Mouse (Mus musculus): ENCODE results near the gene Skida1.

Skida1 gene

GRCm38 (mm10) chr2:18055016-18055928, 6.4 kb upstream of the Skida1 start, which contains the start of gene Mllt10:
Mllt10 (plus strand) TSS chr2:18055237.
- 38% methylated on average over 20 of the region's 20 CpGs for WGBS

- 75% methylated on average over 2 of the region's 2 CpGs for WGBS
Measured at GRCm38 (mm10) chr2:18053951-18054530, 5.2 kb upstream of the Skida1 start.

GRCm38 (mm10) chr2:18053243-18053950, 4.5 kb upstream of the Skida1 start:
- 89% methylated on average over 1 of the region's 1 CpGs for WGBS

GRCm38 (mm10) chr2:18052581-18052980, 3.7 kb upstream of the Skida1 start:
- WGBS, result 92% methylated on average over 3 of the region's 3 CpGs

- WGBS, result 96% methylated on average over 3 of the region's 3 CpGs
Measured at GRCm38 (mm10) chr2:18051831-18052170, 3.0 kb upstream of the Skida1 start.

- WGBS, result 70% methylated on average over 11 of the region's 11 CpGs
Measured at GRCm38 (mm10) chr2:18051026-18051830, 2.4 kb upstream of the Skida1 start.

- 40% methylated on average over 10 of the region's 10 CpGs for WGBS
Measured at GRCm38 (mm10) chr2:18050541-18050985, 1.7 kb upstream of the Skida1 start.

GRCm38 (mm10) chr2:18050018-18050417, 1.2 kb upstream of the Skida1 start:
- 43% methylated on average over 2 of the region's 2 CpGs for whole genome bisulfite sequencing

GRCm38 (mm10) chr2:18049279-18049821, 499 bp upstream of the Skida1 start:
- WGBS, result 49% methylated on average over 11 of the region's 11 CpGs

- under 1% methylated on average over 70 of the region's 70 CpGs for WGBS
Measured at GRCm38 (mm10) chr2:18047646-18048452, 1.0 kb downstream of the Skida1 start.

- WGBS, result under 1% methylated on average over 64 of the region's 64 CpGs
Measured at GRCm38 (mm10) chr2:18046758-18047645, 1.8 kb downstream of the Skida1 start.

GRCm38 (mm10) chr2:18046186-18046585, 2.7 kb downstream of the Skida1 start:
- 12% methylated on average over 4 of the region's 4 CpGs for WGBS

- WGBS, result 47% methylated on average over 6 of the region's 6 CpGs
Measured at GRCm38 (mm10) chr2:18045781-18046181, 3.1 kb downstream of the Skida1 start.

GRCm38 (mm10) chr2:18045143-18045780, 3.6 kb downstream of the Skida1 start:
- WGBS, result 56% methylated on average over 7 of the region's 7 CpGs

GRCm38 (mm10) chr2:18041199-18041885, 7.5 kb downstream of the Skida1 start:
- 74% methylated on average over 14 of the region's 14 CpGs for WGBS

- 86% methylated on average over 27 of the region's 27 CpGs for whole genome bisulfite sequencing
Measured at GRCm38 (mm10) chr2:18040347-18041160, 8.3 kb downstream of the Skida1 start.

- WGBS, result 48% methylated on average over 46 of the region's 46 CpGs
Measured at GRCm38 (mm10) chr2:18039566-18040290, 9.1 kb downstream of the Skida1 start.
